ENCODE assay signal across 7 mouse cellular contexts in the genomic region with DNA sequence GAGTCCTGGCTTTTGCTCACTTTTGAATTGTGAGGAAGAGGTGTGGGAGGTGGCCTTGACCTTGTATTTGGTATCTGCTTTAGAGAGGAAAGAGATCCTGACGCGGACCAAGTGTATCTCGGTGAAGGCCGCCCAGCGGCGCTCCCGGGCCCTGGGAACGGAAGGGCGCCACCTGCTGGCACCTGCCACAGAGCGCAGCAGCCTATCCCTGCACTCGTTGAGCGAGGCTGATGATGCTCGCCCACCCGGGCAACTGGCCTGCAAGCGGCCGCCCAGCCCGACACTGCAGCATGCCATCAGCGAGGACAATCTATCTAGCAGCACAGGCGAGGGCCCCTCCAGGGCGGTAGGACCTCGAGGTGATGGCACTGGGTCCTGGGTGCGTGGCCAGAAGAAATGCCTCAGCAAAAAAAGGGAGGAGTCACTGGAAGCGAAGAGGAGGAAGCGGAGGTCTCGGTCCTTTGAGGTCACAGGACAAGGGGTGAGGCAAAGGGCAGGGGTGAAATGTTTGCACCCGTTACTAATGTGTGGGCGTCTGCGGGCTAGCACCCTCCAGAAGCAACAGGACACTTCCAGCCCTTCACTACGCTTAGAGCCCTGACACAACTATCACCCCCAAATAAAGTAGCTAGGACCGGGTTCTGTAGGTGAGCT. TPM values are rescaled to one million over a fixed set of nuclear protein-coding genes. Genes with fewer than 3 reads are reported as not detected.
DNase-seq lines count a peak whose midpoint lies in the region; ATAC-seq and TF ChIP-seq lines count a peak whose summit lies in the region.

No protein-coding gene starts in this region.

- peak overlapping the region; percentile 12; the same call in 1 of the 2 replicates for H3K4me3 ChIP-seq in limb, embryonic 15.5 days
- H3K4me3 ChIP-seq in midbrain, postnatal 0 days (ENCODE audit: low read depth, low read length): no peak overlapping the region; the same call in 1 of the 2 replicates

- no peak overlapping the region for H3K27ac ChIP-seq in limb, embryonic 15.5 days
- no peak overlapping the region for H3K27ac ChIP-seq in midbrain, postnatal 0 days (ENCODE audit: low read depth, low read length)

- no peak overlapping the region for H3K9ac ChIP-seq in limb, embryonic 15.5 days
- H3K9ac ChIP-seq in midbrain, postnatal 0 days (replicated peaks; ENCODE audit: low read length, poor library complexity, severe bottlenecking): peak overlapping the region; percentile 48; the same call in 1 of the 2 replicates

- no peaks in the 10 kb centered on the region for H3K36me3 ChIP-seq in limb, embryonic 15.5 days
- no peaks in the 10 kb centered on the region for H3K36me3 ChIP-seq in midbrain, postnatal 0 days (ENCODE audit: insufficient read depth, low read length)

- no peak for ATAC-seq in limb, embryonic 15.5 days (ENCODE audit: insufficient number of reproducible peaks, low FRiP score, low TSS enrichment, low read depth)
- peak; percentile 50 for ATAC-seq in midbrain, postnatal 0 days (ENCODE audit: low FRiP score)

- peaks cover 99% of the 10 kb centered on the region for H3K27me3 ChIP-seq in limb, embryonic 15.5 days
- H3K27me3 ChIP-seq in midbrain, postnatal 0 days (ENCODE audit: insufficient read depth, low read length): no peaks in the 10 kb centered on the region; the same call in 1 of the 2 replicates

- DNase-seq in adrenal gland, postnatal 14 days: peak; percentile 91
- DNase-seq in embryo, embryonic 9.5 days (ENCODE audit: extremely low spot score): peak; percentile 86
- peak; percentile 97 for DNase-seq in heart, adult 11 months
- DNase-seq in kidney, adult 11 months: peak; percentile 51
- DNase-seq in midbrain, postnatal 0 days (ENCODE audit: low spot score): peak; percentile 88
- peak; percentile 62 to 85 for DNase-seq in spleen, postnatal 10 days (ENCODE audit: low spot score in 2 of 2)

- WGBS in limb, embryonic 15.5 days: 12% methylated on average over 30 of the region's 30 CpGs
- WGBS in midbrain, postnatal 0 days: 16% methylated on average over 30 of the region's 30 CpGs

- H3K9me3 ChIP-seq in limb, embryonic 15.5 days: no peaks in the 10 kb centered on the region
- no peaks in the 10 kb centered on the region for H3K9me3 ChIP-seq in midbrain, postnatal 0 days (ENCODE audit: low read length)

- H3K4me1 ChIP-seq in limb, embryonic 15.5 days: peaks cover 35% of the 10 kb centered on the region
- H3K4me1 ChIP-seq in midbrain, postnatal 0 days (ENCODE audit: insufficient read depth, low read length): peaks cover 24% of the 10 kb centered on the region; the same call in 1 of the 2 replicates

- TF ChIP-seq CTCF in midbrain, postnatal 0 days (IDR thresholded peaks at IDR 0.05): peak; percentile 94

- H3K4me2 ChIP-seq in limb, embryonic 15.5 days: peak overlapping the region; percentile 34
- peak overlapping the region; percentile 42 for H3K4me2 ChIP-seq in midbrain, postnatal 0 days (ENCODE audit: low read depth, low read length, poor library complexity, severe bottlenecking)

RNA-seq across cellular contexts. Expression of gene Btbd17, which starts 6.6 kb away (rescaled TPM):
- not detected in 2 replicates for total RNA-seq in adrenal gland, postnatal 14 days (2021)
- 0.86 and 1.7 TPM in 2 replicates for polyA plus RNA-seq in limb, embryonic 15.5 days (2015; fragmentation: Nextera tagmentation; extraction: Ambion mirVana)
- 46.9 and 68.2 TPM in 2 replicates for total RNA-seq in midbrain, postnatal 0 days (2014; rRNA removed)
- 27.1 and 28.0 TPM in 2 replicates for polyA plus RNA-seq in midbrain, postnatal 0 days (2015; fragmentation: Nextera tagmentation; extraction: Ambion mirVana)

RNA-seq across cellular contexts. Expression of gene Gpr142, which starts 9.5 kb away (rescaled TPM):
- not detected in 2 replicates for total RNA-seq in adrenal gland, postnatal 14 days (2021)
- polyA plus RNA-seq in limb, embryonic 15.5 days (2015; fragmentation: Nextera tagmentation; extraction: Ambion mirVana): not detected in 2 replicates
- total RNA-seq in midbrain, postnatal 0 days (2014; rRNA removed): not detected in 2 replicates
- polyA plus RNA-seq in midbrain, postnatal 0 days (2015; fragmentation: Nextera tagmentation; extraction: Ambion mirVana): not detected in 2 replicates

RNA-seq across cellular contexts. Expression of gene Kif19a, which starts 24.0 kb away (rescaled TPM):
- 0.41 and 0.56 TPM in 2 replicates for total RNA-seq in adrenal gland, postnatal 14 days (2021)
- 0.15 and 0.17 TPM in 2 replicates for polyA plus RNA-seq in limb, embryonic 15.5 days (2015; fragmentation: Nextera tagmentation; extraction: Ambion mirVana)
- 5.3 and 7.2 TPM in 2 replicates for total RNA-seq in midbrain, postnatal 0 days (2014; rRNA removed)
- polyA plus RNA-seq in midbrain, postnatal 0 days (2015; fragmentation: Nextera tagmentation; extraction: Ambion mirVana): 0.85 and 1.3 TPM in 2 replicates

Comparison
In these comparisons a context has a peak if more than half of its experiments do, and no peak if none do; other contexts are left out.
1. RNA of gene Btbd17, which starts 6.6 kb away (total RNA-seq): 46.9 to 68.2 TPM in midbrain, postnatal 0 days; not detected in adrenal gland, postnatal 14 days; every median in the first group is over 10 times any median in the second.
2. Peak in every context shown above with its lines, with median percentiles within 50 percentile points of each other: DNase-seq.